Mouse (Mus musculus) limb, embryonic 14.5 days (tissue): Measurements from ENCODE around the gene Ttc34. TPM values are rescaled to one million over a fixed set of nuclear protein-coding genes. Genes with fewer than 3 reads are reported as not detected.
A peak's percentile ranks its signal among the peaks of the same experiment; 100 is the strongest.

Experiments used
- ATAC-seq: fragments of 200-750 bp; cut with Nextera tagmentation; 2 replicates; pipeline ENCODE4 v1.8.0; 2017; ENCODE audit warnings: low read depth, moderate number of reproducible peaks, moderate TSS enrichment; ENCODE audit not compliant: low FRiP score
- DNase-seq: peaks from one replicate; pipeline ENCODE4 v3.0.0-alpha.2; 2015; ENCODE audit warnings: low spot score
- H3K27ac ChIP-seq: fragments of 300-500 bp; sonication (generic); replicated peaks from 2 replicates; pipeline ENCODE4 v1.5.1; 2014; ENCODE audit warnings: low read depth, mild to moderate bottlenecking, low read length, moderate library complexity, mixed read lengths
- H3K27me3 ChIP-seq: fragments of 300-500 bp; sonication (generic); 2 replicates; pipeline ENCODE4 v1.6.1; 2014; ENCODE audit warnings: low read length, mixed read lengths; ENCODE audit not compliant: control insufficient read depth, insufficient read depth
- H3K36me3 ChIP-seq: fragments of 300-500 bp; sonication (generic); 2 replicates; pipeline ENCODE4 v1.6.1; 2014; ENCODE audit warnings: mild to moderate bottlenecking, low read length, moderate library complexity, mixed read lengths; ENCODE audit not compliant: control insufficient read depth, insufficient read depth
- H3K4me1 ChIP-seq: fragments of 300-500 bp; sonication (generic); 2 replicates; pipeline ENCODE4 v1.6.1; 2014; ENCODE audit warnings: antibody characterized with exemption, low read length, mixed read lengths; ENCODE audit not compliant: control insufficient read depth, insufficient read depth
- H3K4me2 ChIP-seq: fragments of 300-500 bp; sonication (generic); replicated peaks from 2 replicates; pipeline ENCODE4 v1.6.1; 2014; ENCODE audit warnings: low read depth, mild to moderate bottlenecking, low read length, moderate library complexity; ENCODE audit not compliant: severe bottlenecking
- H3K4me3 ChIP-seq: fragments of 300-500 bp; sonication (generic); replicated peaks from 2 replicates; pipeline ENCODE4 v1.5.1; 2014; ENCODE audit warnings: low read length
- H3K9ac ChIP-seq: fragments of 300-500 bp; sonication (generic); 2 replicates; pipeline ENCODE4 v1.6.1; 2014; ENCODE audit warnings: mild to moderate bottlenecking, low read depth, low read length, moderate library complexity; ENCODE audit not compliant: severe bottlenecking
- H3K9me3 ChIP-seq: fragments of 300-500 bp; sonication (generic); 2 replicates; pipeline ENCODE4 v1.6.1; 2016; ENCODE audit warnings: low read length; ENCODE audit not compliant: control insufficient read depth
- POLR2A ChIP-seq: fragments of 200-500 bp; IDR thresholded peaks from 2 replicates; pipeline ENCODE4 v1.8.0; 2012; ENCODE audit warnings: inconsistent platforms, mild to moderate bottlenecking, moderate library complexity, borderline replicate concordance; ENCODE audit not compliant: insufficient read depth, insufficient read length; ENCODE audit errors: extremely low read depth
- WGBS: fragments of 180-500 bp; shearing (Covaris S2); extraction: QIAGEN DNeasy Blood & Tissue Kit; methylation state at CpG from one replicate; pipeline ENCODE4 v1.1.7; 2014; 5-methylcytosine and 5-hydroxymethylcytosine counted together
- polyA plus RNA-seq, 2 experiments: library from polyadenylated mRNA; depleted of rRNA in 1 of 2; stranded (reverse) in 1 of 2; unstranded in 1 of 2; fragments of >200 nt; fragmentation: Nextera tagmentation in 1 of 2; extraction: Ambion mirVana in 1 of 2; gene quantifications; 2 replicates each; pipeline versions ENCODE4 v1.2.1 to v1.2.3; 2012 to 2014

Ttc34 gene
- polyA plus RNA-seq, 2 experiments = 0.09 to 0.10 TPM

DNA sequence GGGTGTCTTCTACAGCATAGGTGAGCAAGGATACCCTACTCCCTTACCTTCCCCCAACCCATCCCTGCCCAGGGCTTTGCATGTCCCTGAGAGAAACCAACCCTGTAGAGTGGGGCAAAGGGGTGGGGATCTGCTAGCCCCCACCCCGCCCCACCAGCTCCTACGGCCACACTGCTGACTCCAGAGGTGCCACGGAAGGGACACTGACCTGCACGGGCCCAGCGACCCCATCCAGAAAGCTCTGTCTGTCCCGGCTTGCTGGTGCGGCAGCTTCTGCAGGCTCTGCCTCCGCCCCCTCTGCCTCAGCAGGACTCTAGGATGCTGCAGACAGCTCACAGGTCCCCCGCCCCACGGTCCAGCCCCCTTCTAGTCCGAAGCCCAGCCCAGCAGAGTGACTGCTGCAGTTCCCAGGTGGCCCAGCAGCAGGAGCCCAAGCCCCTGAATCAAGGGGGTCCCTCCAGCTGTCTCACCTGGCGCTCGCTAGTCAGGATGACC is 34.5 kb downstream of the Ttc34 start:
- Histone ChIP-seq H3K4me1 (peaks cover 3% of the 10 kb centered on the region; the same call in 1 of the 2 replicates), H3K9ac (peak overlapping the region; percentile 50), H3K36me3 (no peaks in the 10 kb centered on the region), H3K27me3 (no peaks in the 10 kb centered on the region), H3K4me3 (peak overlapping the region; percentile 7), H3K27ac (no peak overlapping the region), H3K9me3 (no peaks in the 10 kb centered on the region), H3K4me2 (peak overlapping the region; percentile 39)
- TF ChIP-seq POLR2A = no peak
- DNase-seq (peak; percentile 6), ATAC-seq (peak; percentile 37; the same call in 1 of the 2 replicates)
- 2% methylated on average over 8 of the region's 13 CpGs for WGBS

DNA sequence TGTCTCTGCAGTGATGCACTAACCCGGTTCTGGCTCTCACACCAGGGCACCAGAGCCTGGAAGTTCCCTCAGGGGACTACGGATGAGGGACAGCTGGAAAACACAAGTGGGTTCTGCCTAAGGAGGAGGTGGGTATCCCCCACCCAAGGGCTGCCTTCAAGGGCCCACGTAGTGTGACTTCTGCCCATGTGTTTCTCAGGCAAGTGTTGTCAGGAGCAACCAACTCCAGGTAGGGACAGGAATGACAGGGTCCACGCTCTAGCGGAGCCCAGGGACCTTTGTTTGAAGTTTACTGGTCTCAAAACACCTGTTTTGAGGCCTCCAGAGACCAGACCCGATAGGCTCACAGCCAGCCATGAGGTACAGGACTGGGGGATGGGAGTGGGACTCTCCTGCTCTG is 35.9 kb downstream of the Ttc34 start:
- Histone ChIP-seq H3K4me3 (no peak overlapping the region), H3K9me3 (no peaks in the 10 kb centered on the region), H3K9ac (no peak overlapping the region), H3K4me2 (no peak overlapping the region), H3K36me3 (no peaks in the 10 kb centered on the region), H3K4me1 (peaks cover 4% of the 10 kb centered on the region; the same call in 1 of the 2 replicates), H3K27me3 (no peaks in the 10 kb centered on the region), H3K27ac (no peak overlapping the region)
- TF ChIP-seq POLR2A = no peak
- 58% methylated on average over 6 of the region's 6 CpGs for WGBS
- no peak for ATAC-seq
- DNase-seq = no peak

GRCm38 (mm10) chr4:154877864-154878548 is 40.7 kb downstream of the Ttc34 start:
- Histone ChIP-seq H3K9ac (peak overlapping the region; percentile 56), H3K4me3 (peak overlapping the region; percentile 34), H3K27me3 (no peaks in the 10 kb centered on the region), H3K27ac (peak overlapping the region; percentile 73), H3K9me3 (no peaks in the 10 kb centered on the region), H3K4me2 (peak overlapping the region; percentile 52), H3K4me1 (peaks cover 5% of the 10 kb centered on the region; the same call in 1 of the 2 replicates), H3K36me3 (no peaks in the 10 kb centered on the region)
- DNase-seq (peak; percentile 96), ATAC-seq (peak; percentile 98)
- no peak for TF ChIP-seq POLR2A
- WGBS = 11% methylated on average over 18 of the region's 18 CpGs

DNA sequence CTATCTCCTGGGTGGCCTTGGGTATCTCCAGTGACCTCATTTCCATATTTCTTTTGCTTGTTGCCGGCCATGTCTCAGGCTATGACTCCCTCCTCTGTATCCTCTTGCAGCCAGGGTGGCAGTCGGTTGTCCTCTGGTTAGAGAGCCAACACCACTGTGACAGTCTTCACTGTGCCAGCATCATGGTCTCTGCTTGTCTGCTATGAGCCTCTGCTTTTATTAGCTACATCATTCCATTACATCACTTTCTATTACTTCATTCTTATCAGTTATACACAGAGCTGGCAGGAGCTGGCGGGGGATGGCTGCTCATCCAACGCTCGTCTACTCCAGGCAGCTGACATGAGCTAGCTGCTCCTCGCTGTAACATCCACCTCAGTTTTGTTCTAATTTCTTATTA is 43.5 kb downstream of the Ttc34 start:
- Histone ChIP-seq H3K9ac (no peak overlapping the region), H3K9me3 (no peaks in the 10 kb centered on the region), H3K27me3 (no peaks in the 10 kb centered on the region), H3K4me3 (no peak overlapping the region), H3K4me2 (no peak overlapping the region), H3K4me1 (peaks cover 5% of the 10 kb centered on the region; the same call in 1 of the 2 replicates), H3K36me3 (no peaks in the 10 kb centered on the region), H3K27ac (no peak overlapping the region)
- 82% methylated on average over 6 of the region's 6 CpGs for WGBS
- ATAC-seq (no peak), DNase-seq (no peak)
- no peak for TF ChIP-seq POLR2A

- H3K27me3 ChIP-seq = no peaks in the 10 kb centered on the region
- no peak overlapping the region for H3K27ac ChIP-seq
- TF ChIP-seq POLR2A = no peak
- H3K4me2 ChIP-seq = no peak overlapping the region
- no peaks in the 10 kb centered on the region for H3K9me3 ChIP-seq
- 26% methylated on average over 13 of the region's 14 CpGs for WGBS
- DNase-seq (no peak), ATAC-seq (no peak)
- H3K9ac ChIP-seq = no peak overlapping the region
- no peaks in the 10 kb centered on the region for H3K36me3 ChIP-seq
- peaks cover 5% of the 10 kb centered on the region; the same call in 1 of the 2 replicates for H3K4me1 ChIP-seq
- H3K4me3 ChIP-seq = no peak overlapping the region
These were observed 44.9 kb downstream of the Ttc34 start for GRCm38 (mm10) chr4:154882014-154882659.
